Mouse (Mus musculus) kidney, postnatal 4 days (tissue): ENCODE data around the gene Gm21897.
A peak's percentile ranks its signal among the peaks of the same experiment; 100 is the strongest.
"Not testable (repeated sequence)": the region's sequence is repeated elsewhere in the genome, so short reads cannot be mapped to it uniquely, and the experiment has no call there.

Source experiments
- DNase-seq, 2 experiments: peaks; one replicate each; pipeline ENCODE4 v3.0.0; 2021; ENCODE audit warnings: mixed read lengths in 2 of 2

Gm21897 gene

GRCm38 (mm10) chr16:15317158-15317557 lies at the start of gene Gm21897:
Gene Gm21897, plus strand, starts transcription at chr16:15317458.
- DNase-seq, result not testable (repeated sequence)

GRCm38 (mm10) chr16:15272291-15272690 lies 45.0 kb upstream of the Gm21897 start:
- no peak for DNase-seq

- DNase-seq, result no peak
Observed at GRCm38 (mm10) chr16:15277461-15277860, 39.8 kb upstream of the Gm21897 start.

GRCm38 (mm10) chr16:15293041-15293440 lies 24.2 kb upstream of the Gm21897 start:
- DNase-seq, result no peak

DNA sequence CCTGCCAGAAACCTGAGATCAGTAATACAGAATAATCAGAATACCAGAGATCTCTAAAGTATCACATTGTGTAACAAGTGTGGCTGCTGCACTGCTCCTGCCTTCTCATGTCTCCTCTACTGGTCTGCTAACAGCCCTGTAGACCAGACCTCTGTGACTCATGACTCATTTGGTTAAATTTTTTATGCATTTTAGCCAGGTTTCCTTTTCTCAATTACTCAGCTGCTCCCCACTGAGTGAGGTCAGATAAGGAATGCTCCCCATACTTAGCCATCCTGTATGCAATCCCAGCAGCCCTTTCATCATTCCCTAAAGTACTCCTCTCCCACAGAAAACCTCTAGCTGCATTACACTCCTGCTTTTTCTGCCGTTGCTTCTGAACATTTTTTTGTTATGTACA lies 23.0 kb upstream of the Gm21897 start:
- DNase-seq, result no peak

DNA sequence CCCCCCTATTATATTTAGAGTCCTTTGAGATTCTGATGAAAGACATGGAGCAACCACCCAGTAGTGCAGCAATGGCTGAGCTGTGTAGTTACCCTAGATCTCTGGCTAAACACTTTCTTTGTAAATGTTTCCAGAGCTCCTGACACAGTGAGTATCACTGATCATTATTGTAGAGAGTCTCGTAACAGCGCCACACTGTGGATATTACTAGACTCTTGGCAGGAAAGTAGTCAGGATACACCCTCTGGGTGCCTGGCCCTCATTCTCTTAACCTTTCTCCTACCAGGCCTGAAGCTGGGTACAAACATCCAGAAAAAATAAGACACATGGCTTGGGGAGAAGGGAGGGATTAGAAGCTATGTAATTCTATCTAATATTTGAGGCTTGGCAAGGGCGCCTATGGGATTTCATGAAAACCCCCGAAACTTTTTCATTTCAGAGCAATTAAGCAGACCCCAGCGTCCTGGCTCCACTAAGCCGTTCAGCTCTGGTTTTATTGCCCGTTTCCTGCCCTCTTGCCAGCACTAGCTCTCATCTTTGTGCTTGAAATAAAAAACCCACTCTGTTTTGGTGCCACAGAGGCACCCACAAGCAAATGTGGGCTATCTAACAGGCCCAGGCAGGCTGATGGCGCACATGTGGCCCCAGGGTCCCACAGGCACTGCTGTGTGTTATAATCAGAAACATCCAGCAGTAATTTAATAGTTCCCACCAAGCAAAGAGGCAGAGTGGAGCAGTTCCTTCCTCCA lies 22.2 kb upstream of the Gm21897 start:
- peak; percentile 28 to 50 for DNase-seq

DNA sequence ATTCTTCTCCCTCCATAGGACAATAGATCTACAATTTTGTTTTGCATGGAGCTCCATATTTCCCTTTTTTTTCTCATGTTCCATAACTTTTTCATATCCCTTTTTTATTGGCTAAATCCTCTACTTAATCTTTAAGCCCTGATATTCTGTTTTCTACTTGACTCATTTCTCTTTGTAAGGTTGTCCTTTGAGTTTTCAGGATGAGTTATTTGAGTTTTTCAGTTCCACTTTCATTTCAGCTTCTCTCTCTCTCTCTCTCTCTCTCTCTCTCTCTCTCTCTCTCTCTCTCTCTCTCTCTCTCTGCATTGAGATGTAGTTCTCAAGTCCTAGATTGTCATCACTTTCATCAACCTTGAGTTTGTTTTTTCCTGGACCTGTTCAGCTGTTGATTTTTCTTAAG lies 17.3 kb downstream of the Gm21897 start:
- DNase-seq, result no peak

- no peak for DNase-seq
Observed at GRCm38 (mm10) chr16:15339051-15339450, 21.8 kb downstream of the Gm21897 start.

DNA sequence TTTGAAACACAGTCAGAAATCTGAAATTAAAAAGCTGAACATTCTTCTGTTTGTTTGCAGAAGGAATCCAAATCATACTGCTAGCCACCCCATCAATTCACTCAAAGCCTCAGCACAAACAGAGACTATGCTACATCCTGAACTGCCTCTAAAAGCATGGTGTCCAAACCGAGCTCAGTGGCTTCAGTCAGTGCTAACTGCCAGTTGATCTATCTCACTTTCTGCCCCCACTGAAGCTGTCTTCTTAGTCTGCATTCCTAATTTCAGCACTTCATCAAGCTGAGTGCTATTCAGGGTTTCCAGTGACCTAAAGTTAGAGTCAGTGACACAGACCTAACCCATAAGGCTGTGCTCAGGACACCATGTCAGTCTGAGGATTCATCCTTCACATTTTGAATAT lies 28.8 kb downstream of the Gm21897 start:
- no peak for DNase-seq

DNA sequence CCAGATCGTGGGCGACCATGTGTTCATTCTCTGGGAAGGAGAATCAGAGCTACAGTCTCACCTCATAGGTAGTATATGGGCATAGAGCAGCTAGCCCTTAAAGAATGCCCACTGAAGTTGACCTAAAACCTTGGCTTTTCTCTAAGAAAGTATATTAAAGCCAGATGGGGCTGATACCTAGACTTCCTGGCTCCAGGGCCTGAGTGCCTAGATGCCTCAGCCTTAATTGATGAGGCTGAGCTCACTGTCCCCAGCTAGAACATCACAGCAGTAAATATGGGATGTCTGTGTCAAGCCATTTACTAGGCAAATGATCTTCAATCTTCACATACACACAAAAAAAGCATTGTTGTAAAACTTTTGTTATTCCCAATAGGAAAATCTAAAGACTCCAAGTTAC lies 32.1 kb downstream of the Gm21897 start:
- DNase-seq, result no peak

- DNase-seq, result no peak
Observed at GRCm38 (mm10) chr16:15351301-15351700, 34.0 kb downstream of the Gm21897 start.

DNA sequence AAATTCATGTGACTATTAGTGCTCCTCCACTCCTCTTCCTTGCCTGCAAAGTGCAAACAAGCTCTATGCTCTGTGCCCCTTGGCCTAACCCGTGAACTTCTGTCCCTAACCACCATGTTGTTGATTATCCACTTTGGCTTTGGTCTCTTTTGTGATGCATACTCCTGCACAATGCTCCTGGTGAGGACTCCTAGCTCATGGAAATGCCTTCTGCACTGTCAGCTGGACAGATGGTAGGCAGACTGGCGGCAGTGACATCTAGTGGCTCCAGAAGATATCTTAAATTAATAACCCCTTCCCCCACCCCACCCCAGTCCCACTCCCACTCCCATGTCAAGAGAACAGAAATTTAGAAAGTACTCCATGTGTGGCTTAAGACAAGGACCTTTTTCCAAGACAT lies 35.1 kb downstream of the Gm21897 start:
- peak in 1 of 2 experiments; percentile 8 for DNase-seq

- DNase-seq, result no peak
Observed at GRCm38 (mm10) chr16:15354901-15355300, 37.6 kb downstream of the Gm21897 start.

- no peak for DNase-seq
Observed at GRCm38 (mm10) chr16:15355339-15355738, 38.1 kb downstream of the Gm21897 start.

DNA sequence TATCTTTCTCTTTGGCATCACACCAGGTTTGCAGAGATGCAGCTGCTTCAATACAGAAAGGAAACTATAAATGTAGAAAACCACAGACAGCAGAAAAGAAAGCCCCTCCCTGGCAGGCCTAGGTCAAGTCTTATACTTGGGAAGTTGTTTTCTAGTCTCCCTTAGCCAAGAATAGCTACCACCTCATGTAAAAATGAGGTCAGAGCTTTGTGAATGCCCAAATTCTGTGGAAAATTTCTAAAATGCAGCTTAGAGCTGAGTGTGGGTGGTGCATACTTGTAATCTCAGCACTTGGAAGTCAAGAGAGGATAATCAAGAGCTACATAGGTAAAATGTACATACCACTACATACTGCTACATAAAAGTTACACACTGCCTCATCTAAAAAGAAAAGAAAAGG lies 40.5 kb downstream of the Gm21897 start:
- no peak for DNase-seq

DNA sequence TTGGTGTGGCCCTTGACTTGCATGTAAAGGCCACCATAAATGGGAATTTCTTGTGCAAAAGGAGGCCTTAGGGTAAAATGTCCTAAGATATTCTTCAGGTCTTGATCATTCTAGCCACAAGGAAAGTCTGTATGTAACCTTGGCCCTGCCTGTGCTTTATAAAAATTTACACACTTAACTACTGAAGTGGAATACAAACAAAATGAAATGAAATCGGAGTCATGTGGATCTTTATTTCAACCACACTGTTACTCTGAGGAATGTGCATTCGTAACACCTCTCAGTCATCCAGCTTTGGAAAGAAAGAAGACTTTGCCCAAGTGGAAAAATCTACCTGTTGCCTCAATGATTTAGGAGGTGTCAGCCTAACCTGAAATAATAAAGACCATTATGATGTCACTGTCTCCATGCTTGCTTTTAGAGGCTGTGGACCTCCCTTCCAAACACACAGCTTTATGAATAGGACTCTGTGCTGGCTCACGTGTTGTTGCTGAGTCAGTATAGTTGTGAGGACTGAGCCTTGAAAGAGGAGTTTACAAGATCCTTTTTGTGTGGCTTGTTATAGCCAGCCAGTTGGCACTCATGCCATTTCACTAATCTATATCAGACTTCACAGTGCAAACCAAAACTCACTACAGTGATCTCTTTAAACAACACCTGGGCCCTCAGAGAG lies 42.0 kb downstream of the Gm21897 start:
- DNase-seq, result no peak

GRCm38 (mm10) chr16:15360825-15361224 lies 43.6 kb downstream of the Gm21897 start:
- no peak for DNase-seq
